Mouse (Mus musculus) cerebellum, adult 18-20 months (tissue): Measurements from ENCODE around the gene Armh4.
A peak's percentile ranks its signal among the peaks of the same experiment; 100 is the strongest.
"Not testable (repeated sequence)": the region's sequence is repeated elsewhere in the genome, so short reads cannot be mapped to it uniquely, and the experiment has no call there.

Experiments
- DNase-seq, 2 experiments: peaks; one replicate each; pipeline ENCODE4 v3.0.0; 2021

Gene Armh4

GRCm38 (mm10) chr14:49782715-49783531 is at the start of gene Armh4:
TSS of gene Armh4 (minus strand) at chr14:49783383.
- peak; percentile 92 to 96 for DNase-seq

GRCm38 (mm10) chr14:49829192-49830171 is 46.3 kb upstream of the Armh4 start:
- DNase-seq: no peak

- not testable (repeated sequence) for DNase-seq
Observed at GRCm38 (mm10) chr14:49819721-49820440, 36.7 kb upstream of the Armh4 start.

GRCm38 (mm10) chr14:49818713-49819208 is 35.6 kb upstream of the Armh4 start:
- not testable (repeated sequence) for DNase-seq

- DNase-seq: not testable (repeated sequence)
Observed at GRCm38 (mm10) chr14:49812966-49813365, 29.8 kb upstream of the Armh4 start.

- peak; percentile 73 to 82 for DNase-seq
Observed at GRCm38 (mm10) chr14:49805051-49805450, 21.9 kb upstream of the Armh4 start.

- peak; percentile 78 to 85 for DNase-seq
Observed at GRCm38 (mm10) chr14:49801444-49801843, 18.3 kb upstream of the Armh4 start.

GRCm38 (mm10) chr14:49793948-49794347 is 10.8 kb upstream of the Armh4 start:
- no peak for DNase-seq

GRCm38 (mm10) chr14:49790542-49790941 is 7.4 kb upstream of the Armh4 start:
- DNase-seq: no peak

- peak; percentile 82 to 85 for DNase-seq
Observed at GRCm38 (mm10) chr14:49785793-49786192, 2.6 kb upstream of the Armh4 start.

- DNase-seq: no peak
Observed at GRCm38 (mm10) chr14:49783866-49784265, 683 bp upstream of the Armh4 start.

- DNase-seq: peak; percentile 55 to 61
Observed at GRCm38 (mm10) chr14:49780416-49780815, 2.8 kb downstream of the Armh4 start.

- DNase-seq: peak; percentile 75 to 82
Observed at GRCm38 (mm10) chr14:49777539-49777938, 5.6 kb downstream of the Armh4 start.

GRCm38 (mm10) chr14:49771746-49772145 is 11.4 kb downstream of the Armh4 start:
- DNase-seq: peak; percentile 70 to 72

- no peak for DNase-seq
Observed at GRCm38 (mm10) chr14:49766601-49767000, 16.6 kb downstream of the Armh4 start.

GRCm38 (mm10) chr14:49755845-49756244 is 27.3 kb downstream of the Armh4 start:
- DNase-seq: no peak

- DNase-seq: no peak
Observed at GRCm38 (mm10) chr14:49752614-49753013, 30.6 kb downstream of the Armh4 start.

- DNase-seq: no peak
Observed at GRCm38 (mm10) chr14:49745874-49746273, 37.3 kb downstream of the Armh4 start.

- DNase-seq: peak; percentile 83 to 89
Observed at GRCm38 (mm10) chr14:49743946-49744526, 39.1 kb downstream of the Armh4 start.

GRCm38 (mm10) chr14:49739328-49739727 is 43.9 kb downstream of the Armh4 start:
- DNase-seq: no peak

- DNase-seq: no peak
Observed at GRCm38 (mm10) chr14:49738441-49739088, 44.6 kb downstream of the Armh4 start.

- DNase-seq: peak; percentile 28 to 30
Observed at GRCm38 (mm10) chr14:49733950-49734349, 49.2 kb downstream of the Armh4 start.
